In genomic region chr4:147063768-147064167, GRCm38 (mm10) we compare ENCODE assay signal across 21 mouse cellular contexts. TPM values are rescaled to one million over a fixed set of nuclear protein-coding genes. Genes with fewer than 3 reads are reported as not detected.
"Had no signal": no experiment of that assay in that cellular context is flagged by ENCODE, and none has a peak within 500 bp of the region (broad histone marks: within the 10 kb centered on the region; RNA-seq: fewer than 3 reads in every experiment).

No protein-coding gene starts in this region.

RNA-seq across cellular contexts. Expression of gene Rex2, which starts 42.1 kb away (rescaled TPM):
- total RNA-seq: common myeloid progenitor, adult 5-6 weeks; forebrain, postnatal 0 days; granulocyte monocyte progenitor cell, adult 5-6 weeks had no signal
- polyA plus RNA-seq: cortical plate, adult 2 months; embryonic facial prominence, embryonic 10.5 days; embryonic facial prominence, embryonic 11.5 days; embryonic facial prominence, embryonic 12.5 days; embryonic facial prominence, embryonic 13.5 days; embryonic facial prominence, embryonic 14.5 days; embryonic facial prominence, embryonic 15.5 days; erythroblast, embryonic 14.5 days; forebrain, embryonic 10.5 days; forebrain, embryonic 11.5 days; forebrain, embryonic 12.5 days; forebrain, embryonic 13.5 days; forebrain, embryonic 14.5 days; forebrain, embryonic 15.5 days; forebrain, embryonic 16.5 days; forebrain, postnatal 0 days; frontal cortex, adult 2 months; gonadal fat pad, adult 2 months; heart, embryonic 10.5 days had no signal
